In the genomic region with DNA sequence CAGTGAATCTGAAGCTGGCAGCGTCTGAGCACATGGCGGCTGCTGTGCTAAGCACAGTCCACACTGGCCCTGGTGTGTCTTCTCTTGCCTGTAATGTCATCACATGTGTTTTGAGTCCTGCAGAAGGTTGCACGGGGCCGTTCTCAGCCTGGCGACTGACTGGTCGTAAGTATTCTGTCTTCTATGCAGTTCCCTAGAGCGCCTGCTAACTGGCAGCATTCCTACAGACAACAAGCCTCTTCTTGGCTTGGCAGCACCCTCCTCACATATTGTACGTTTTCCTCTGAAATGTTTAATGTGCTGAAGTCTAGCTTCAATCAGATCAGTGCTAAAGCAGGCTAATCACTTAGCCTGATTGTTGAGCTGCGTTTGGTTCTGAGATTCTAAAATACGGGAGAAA, we compare ENCODE assay signal across 16 mouse cellular contexts. TPM values are rescaled to one million over a fixed set of nuclear protein-coding genes. Genes with fewer than 3 reads are reported as not detected.
DNase-seq lines count a peak whose midpoint lies in the region; ATAC-seq lines count a peak whose summit lies in the region.
"Had no signal": no experiment of that assay in that cellular context is flagged by ENCODE, and none has a peak within 500 bp of the region (broad histone marks: within the 10 kb centered on the region; RNA-seq: fewer than 3 reads in every experiment).

No protein-coding gene starts in this region.

- H3K36me3 ChIP-seq in embryonic facial prominence, embryonic 13.5 days, result no peaks in the 10 kb centered on the region
- H3K36me3 ChIP-seq in intestine, embryonic 16.5 days (ENCODE audit: control insufficient read depth, insufficient read depth, low read length), result no peaks in the 10 kb centered on the region
- H3K36me3 ChIP-seq: G1E; kidney, embryonic 15.5 days had no signal

- no peak for ATAC-seq in embryonic facial prominence, embryonic 13.5 days (ENCODE audit: insufficient number of reproducible peaks, insufficient read depth, low FRiP score, low TSS enrichment, low read depth)
- no peak for ATAC-seq in intestine, embryonic 16.5 days

- H3K4me1 ChIP-seq in embryonic facial prominence, embryonic 13.5 days, result peaks cover 60% of the 10 kb centered on the region
- peaks cover 40% of the 10 kb centered on the region for H3K4me1 ChIP-seq in intestine, embryonic 16.5 days (ENCODE audit: control insufficient read depth, insufficient read depth, low read length)

- 0 out of 2 replicates have a peak overlapping the region, but pooled peaks have one; percentile 9 for H3K4me2 ChIP-seq in embryonic facial prominence, embryonic 13.5 days
- H3K4me2 ChIP-seq in intestine, embryonic 16.5 days (ENCODE audit: low read depth, low read length), result no peak overlapping the region
- H3K4me2 ChIP-seq: kidney, embryonic 15.5 days had no signal

- H3K9ac ChIP-seq in embryonic facial prominence, embryonic 13.5 days, result no peak overlapping the region
- no peak overlapping the region for H3K9ac ChIP-seq in intestine, embryonic 16.5 days (ENCODE audit: low read depth, low read length)
- H3K9ac ChIP-seq: kidney, embryonic 15.5 days; liver, embryonic 14.5 days had no signal

- H3K4me3 ChIP-seq in embryonic facial prominence, embryonic 13.5 days, result no peak overlapping the region
- H3K4me3 ChIP-seq in intestine, embryonic 16.5 days (ENCODE audit: low read length), result no peak overlapping the region
- H3K4me3 ChIP-seq: kidney, embryonic 15.5 days had no signal

- peak; percentile 33 to 51 for DNase-seq in frontal cortex, postnatal 36 days (ENCODE audit: low spot score in 2 of 2)
- no peak for DNase-seq in frontal cortex, postnatal 10 days (ENCODE audit: low spot score in 2 of 2)
- peak; percentile 65 to 74 for DNase-seq in left cerebral cortex, postnatal 14 days (ENCODE audit: low spot score in 2 of 2)
- no peak for DNase-seq in left cerebral cortex, adult 8-10 months (ENCODE audit: low spot score in 2 of 2)
- DNase-seq in right cerebral cortex, postnatal 10 days (ENCODE audit: low spot score in 2 of 2), result peak; percentile 74 to 83
- no peak for DNase-seq in embryo, embryonic 10.5 days (ENCODE audit: low spot score)
- DNase-seq: B cell, adult 2 months; cerebellum, postnatal 14 days; gastrocnemius, postnatal 25 days; thymus, postnatal 14 days had no signal

- no peaks in the 10 kb centered on the region for H3K9me3 ChIP-seq in embryonic facial prominence, embryonic 13.5 days
- no peaks in the 10 kb centered on the region for H3K9me3 ChIP-seq in intestine, embryonic 16.5 days (ENCODE audit: control insufficient read depth, low read length)
- H3K9me3 ChIP-seq: kidney, embryonic 15.5 days had no signal

- H3K27ac ChIP-seq in embryonic facial prominence, embryonic 13.5 days, result peak overlapping the region; percentile 60
- no peak overlapping the region for H3K27ac ChIP-seq in intestine, embryonic 16.5 days (ENCODE audit: low read length)
- H3K27ac ChIP-seq: kidney, embryonic 15.5 days; liver, embryonic 14.5 days; macrophage had no signal

- no peaks in the 10 kb centered on the region for H3K27me3 ChIP-seq in embryonic facial prominence, embryonic 13.5 days
- no peaks in the 10 kb centered on the region for H3K27me3 ChIP-seq in intestine, embryonic 16.5 days (replicated peaks; ENCODE audit: control insufficient read depth, insufficient read depth, low read length)
- H3K27me3 ChIP-seq: kidney, embryonic 15.5 days had no signal

- WGBS in embryonic facial prominence, embryonic 13.5 days, result 34% methylated on average over 10 of the region's 10 CpGs
- 58% methylated on average over 10 of the region's 10 CpGs for WGBS in intestine, embryonic 16.5 days

- intact Hi-C loops in left cerebral cortex, postnatal 14 days (cut with DNase I), result no loop called here

RNA-seq across cellular contexts. Expression of a gene that starts 27.3 kb away (rescaled TPM):
- total RNA-seq in left cerebral cortex, postnatal 14 days (2021), result 10 to 100 TPM; 10.4 to 10.9 TPM
- total RNA-seq in left cerebral cortex, adult 8-10 months (2022), result 10 to 100 TPM; 16.8 to 18.3 (median 17.7) TPM
- polyA plus RNA-seq in embryonic facial prominence, embryonic 13.5 days (2015; fragmentation: Nextera tagmentation; extraction: Ambion mirVana), result 13.7 and 16.0 TPM in 2 replicates
- polyA plus RNA-seq in intestine, embryonic 16.5 days (2015; fragmentation: Nextera tagmentation; extraction: Ambion mirVana), result 24.3 and 26.1 TPM in 2 replicates

Comparison
In these comparisons a context has a peak if more than half of its experiments do, and no peak if none do; other contexts are left out.
1. DNase-seq: peak in frontal cortex, postnatal 36 days (2 of 2), left cerebral cortex, postnatal 14 days (2 of 2) and right cerebral cortex, postnatal 10 days (2 of 2); none in frontal cortex, postnatal 10 days (0 of 2), left cerebral cortex, adult 8-10 months (0 of 2) and embryo, embryonic 10.5 days (single experiment).